Mouse (Mus musculus): ENCODE measurements around the gene Fgfrl1.

DNA sequence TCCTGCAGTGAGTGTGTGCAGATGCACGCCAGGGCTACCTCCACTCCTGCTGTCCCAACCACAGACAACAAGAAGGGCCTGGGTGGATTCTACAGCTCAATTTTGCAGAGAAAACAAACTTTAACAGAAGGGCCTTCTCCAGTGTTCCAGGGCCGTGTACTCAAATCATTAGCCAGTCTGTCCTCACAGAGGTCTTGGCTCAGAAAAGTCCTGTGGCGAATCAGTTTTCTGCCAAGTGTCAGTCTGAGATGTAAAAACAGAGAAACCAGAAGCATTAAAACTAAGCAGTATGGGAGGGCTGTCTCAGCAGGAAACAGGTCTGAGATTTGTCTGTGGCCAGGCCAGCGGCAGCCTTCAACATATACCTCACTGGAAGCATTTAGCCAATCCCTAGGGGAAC, 25.9 kb downstream of the Fgfrl1 start:
- TF ChIP-seq CTCF (IDR thresholded peaks at IDR 0.05; ENCODE audit: borderline replicate concordance, control insufficient read depth, extremely low read depth, insufficient read depth, low read length, poor library complexity) (no peak), POLR2A (IDR thresholded peaks at IDR 0.05; ENCODE audit: control insufficient read depth, extremely low read depth, insufficient read depth, low read length, poor library complexity) (no peak)

Measured in thymus, adult 2 months (tissue).